Mouse (Mus musculus): ENCODE results near the gene Kif1c.
"Not testable (repeated sequence)": the region's sequence is repeated elsewhere in the genome, so short reads cannot be mapped to it uniquely, and the experiment has no call there.

Kif1c gene

GRCm38 (mm10) chr11:70747876-70748545 lies 47.7 kb downstream of the Kif1c start:
- no peak for DNase-seq

GRCm38 (mm10) chr11:70752337-70753017 lies 52.1 kb downstream of the Kif1c start:
- no peak for DNase-seq

- no peak for DNase-seq
Measured at GRCm38 (mm10) chr11:70753146-70753545, 52.8 kb downstream of the Kif1c start.

GRCm38 (mm10) chr11:70754476-70754875 lies 54.1 kb downstream of the Kif1c start:
- no peak for DNase-seq

- DNase-seq, result no peak
Measured at GRCm38 (mm10) chr11:70754958-70755357, 54.6 kb downstream of the Kif1c start.

- peak; percentile 83 for DNase-seq
Measured at GRCm38 (mm10) chr11:70755645-70756044, 55.3 kb downstream of the Kif1c start.

- not testable (repeated sequence) for DNase-seq
Measured at GRCm38 (mm10) chr11:70760446-70760845, 60.1 kb downstream of the Kif1c start.

- DNase-seq, result no peak
Measured at GRCm38 (mm10) chr11:70762641-70763040, 62.3 kb downstream of the Kif1c start.

GRCm38 (mm10) chr11:70763582-70763935 lies 63.2 kb downstream of the Kif1c start:
- no peak for DNase-seq

- peak; percentile 89 for DNase-seq
Measured at GRCm38 (mm10) chr11:70763936-70764808, 63.8 kb downstream of the Kif1c start, which contains the start of gene Zfp3. Gene Zfp3, plus strand, starts transcription at chr11:70764209.

- DNase-seq, result no peak
Measured at GRCm38 (mm10) chr11:70765776-70766445, 65.6 kb downstream of the Kif1c start.

- no peak for DNase-seq
Measured at GRCm38 (mm10) chr11:70770804-70771203, 70.5 kb downstream of the Kif1c start.

GRCm38 (mm10) chr11:70776830-70777571 lies 76.7 kb downstream of the Kif1c start:
- DNase-seq, result peak; percentile 79

- no peak for DNase-seq
Measured at GRCm38 (mm10) chr11:70777634-70778033, 77.3 kb downstream of the Kif1c start.

- DNase-seq, result peak; percentile 56
Measured at GRCm38 (mm10) chr11:70778058-70778457, 77.7 kb downstream of the Kif1c start.

Data from retina, postnatal 1 day (tissue).